Mouse (Mus musculus): Measurements from ENCODE around the gene Brwd3.

DNA sequence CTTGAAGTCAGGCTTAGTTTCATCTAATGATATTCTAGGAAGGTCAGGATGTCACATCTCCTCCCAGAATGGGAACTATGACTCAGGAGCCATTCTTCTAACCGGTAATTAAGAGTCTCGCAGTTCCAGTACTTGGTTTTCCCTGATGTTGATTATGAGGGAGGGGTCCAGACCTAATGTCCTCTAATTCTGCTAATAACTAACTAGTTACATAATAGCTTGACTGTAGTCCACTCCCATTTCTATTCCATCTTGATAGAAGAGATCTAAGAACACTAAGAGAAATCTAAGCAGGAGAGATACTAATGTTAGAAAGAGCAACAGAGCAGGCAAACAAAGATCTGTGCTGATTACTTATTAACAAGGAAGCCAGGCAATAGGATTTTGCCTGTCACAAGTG lies 129.9 kb downstream of the Brwd3 start:
- TF ChIP-seq EP300 (optimal IDR thresholded peaks at IDR 0.05), result no peak
- no peak for TF ChIP-seq CTCF (IDR thresholded peaks at IDR 0.05; ENCODE audit: low read depth)

Measured in stomach, postnatal 0 days (tissue).